Mouse (Mus musculus): ENCODE measurements around the gene Fbxl19. TPM values are rescaled to one million over a fixed set of nuclear protein-coding genes. Genes with fewer than 3 reads are reported as not detected.

Fbxl19 gene
- total and polyA plus RNA-seq, 3 experiments, result 22.4 to 31.7 (median 28.2) TPM

GRCm38 (mm10) chr7:127703561-127704178 is 40.7 kb upstream of the Fbxl19 start:
- dilution Hi-C loops (cut with MboI; ENCODE audit: extremely low pct_ligation_motif_present, extremely low pct_unique_long_range_greater_than_20kb, low sequenced_read_pairs), result no loop called here
- Histone ChIP-seq H3K27ac (ENCODE audit: insufficient read depth, low read depth) (no peak overlapping the region), H3K79me2 (replicated peaks; ENCODE audit: control insufficient read depth, extremely low read depth, insufficient read depth, poor library complexity, severe bottlenecking) (no peaks in the 10 kb centered on the region), H3K4me2 (ENCODE audit: insufficient read depth, low read depth, poor library complexity, severe bottlenecking) (no peak overlapping the region), H3K9ac (ENCODE audit: insufficient read depth, low read depth) (no peak overlapping the region), H3K4me1 (ENCODE audit: control insufficient read depth in 1 of 2, insufficient read depth in 2 of 2) (peaks cover 7 to 42% of the 10 kb centered on the region in 2 experiments), H3K36me3 (replicated peaks in 1 of 2; ENCODE audit: control insufficient read depth in 1 of 2, insufficient read depth in 1 of 2, low read length in 1 of 2) (peaks cover 16 to 60% of the 10 kb centered on the region in 2 experiments), H3K27me3 (replicated peaks) (no peaks in the 10 kb centered on the region), H3K9me3 (replicated peaks; ENCODE audit: low read length) (no peaks in the 10 kb centered on the region), H3K4me3 (replicated peaks in 1 of 3; ENCODE audit: low read depth in 2 of 3, low read length in 2 of 3, poor library complexity in 1 of 3) (no peak overlapping the region)
- in situ Hi-C loops (cut with MboI; ENCODE audit: low pct_ligation_motif_present, low pct_unique_long_range_greater_than_20kb, low sequenced_read_pairs), result no loop called here
- no peak for TF ChIP-seq ZMIZ1 (IDR thresholded peaks at IDR 0.05; ENCODE audit: low read depth, low read length)
- TF ChIP-seq HCFC1 (IDR thresholded peaks at IDR 0.05; ENCODE audit: low read depth, low read length), result no peak
- TF ChIP-seq POLR2A (IDR thresholded peaks at IDR 0.05; ENCODE audit: low read depth, low read length), result no peak
- TF ChIP-seq MAX (IDR thresholded peaks at IDR 0.05; ENCODE audit: low read length), result no peak
- no peak for TF ChIP-seq ZNF384 (IDR thresholded peaks at IDR 0.05; ENCODE audit: low read depth, low read length)
- no peak for TF ChIP-seq PAX5 (IDR thresholded peaks at IDR 0.05; ENCODE audit: low read length)
- no peak for TF ChIP-seq ZC3H11A (IDR thresholded peaks at IDR 0.05; ENCODE audit: low read depth, low read length)
- TF ChIP-seq SIN3A (IDR thresholded peaks at IDR 0.05; ENCODE audit: low read length), result no peak
- TF ChIP-seq MYC (IDR thresholded peaks at IDR 0.05; ENCODE audit: low read depth, low read length), result no peak
- TF ChIP-seq E2F4 (IDR thresholded peaks at IDR 0.05; ENCODE audit: insufficient replicate concordance, low read depth, low read length), result no peak
- TF ChIP-seq BHLHE40 (IDR thresholded peaks at IDR 0.05; ENCODE audit: low read depth, low read length), result no peak
- TF ChIP-seq MXI1 (IDR thresholded peaks at IDR 0.05; ENCODE audit: low read depth, low read length), result no peak
- no peak for TF ChIP-seq TCF12 (IDR thresholded peaks at IDR 0.05; ENCODE audit: low read depth, low read length)
- TF ChIP-seq USF1 (IDR thresholded peaks at IDR 0.05; ENCODE audit: low read depth, low read length), result no peak
- TF ChIP-seq MEF2A (IDR thresholded peaks at IDR 0.05; ENCODE audit: borderline replicate concordance, low read depth, low read length), result no peak
- no peak for TF ChIP-seq ELF1 (IDR thresholded peaks at IDR 0.05; ENCODE audit: low read depth, low read length)
- DNase-seq (ENCODE audit: extremely low read depth), result no peak

GRCm38 (mm10) chr7:127704598-127704997 is 39.7 kb upstream of the Fbxl19 start:
- dilution Hi-C loops (cut with MboI; ENCODE audit: extremely low pct_ligation_motif_present, extremely low pct_unique_long_range_greater_than_20kb, low sequenced_read_pairs), result no loop called here
- Histone ChIP-seq H3K9me3 (replicated peaks; ENCODE audit: low read length) (no peaks in the 10 kb centered on the region), H3K27ac (ENCODE audit: insufficient read depth, low read depth) (no peak overlapping the region), H3K36me3 (replicated peaks in 1 of 2; ENCODE audit: control insufficient read depth in 1 of 2, insufficient read depth in 1 of 2, low read length in 1 of 2) (peaks cover 16 to 56% of the 10 kb centered on the region in 2 experiments), H3K27me3 (replicated peaks) (no peaks in the 10 kb centered on the region), H3K79me2 (replicated peaks; ENCODE audit: control insufficient read depth, extremely low read depth, insufficient read depth, poor library complexity, severe bottlenecking) (no peaks in the 10 kb centered on the region), H3K4me1 (ENCODE audit: control insufficient read depth in 1 of 2, insufficient read depth in 2 of 2) (peaks cover 9 to 41% of the 10 kb centered on the region in 2 experiments), H3K4me2 (ENCODE audit: insufficient read depth, low read depth, poor library complexity, severe bottlenecking) (no peak overlapping the region), H3K9ac (ENCODE audit: insufficient read depth, low read depth) (no peak overlapping the region), H3K4me3 (replicated peaks in 1 of 3; ENCODE audit: low read depth in 2 of 3, low read length in 2 of 3, poor library complexity in 1 of 3) (no peak overlapping the region)
- no peak for DNase-seq (ENCODE audit: extremely low read depth)
- in situ Hi-C loops (cut with MboI; ENCODE audit: low pct_ligation_motif_present, low pct_unique_long_range_greater_than_20kb, low sequenced_read_pairs), result no loop called here
- TF ChIP-seq CHD2 (IDR thresholded peaks at IDR 0.05; ENCODE audit: low read length) (no peak), MXI1 (IDR thresholded peaks at IDR 0.05; ENCODE audit: low read depth, low read length) (no peak), BHLHE40 (IDR thresholded peaks at IDR 0.05; ENCODE audit: low read depth, low read length) (no peak), PAX5 (IDR thresholded peaks at IDR 0.05; ENCODE audit: low read length) (no peak), CHD1 (IDR thresholded peaks at IDR 0.05; ENCODE audit: low read depth, low read length) (no peak), UBTF (IDR thresholded peaks at IDR 0.05; ENCODE audit: low read depth, low read length) (no peak), USF1 (IDR thresholded peaks at IDR 0.05; ENCODE audit: low read depth, low read length) (no peak), TBP (conservative IDR thresholded peaks at IDR 0.05; ENCODE audit: low read depth, low read length) (no peak), HCFC1 (IDR thresholded peaks at IDR 0.05; ENCODE audit: low read depth, low read length) (no peak)

Measured in CH12.LX (cell line).